Mouse (Mus musculus) megakaryocyte, embryonic 14.5 days (primary cell): ENCODE measurements around the gene Grin3b.

ENCODE experiments used
- FLI1 ChIP-seq: IDR thresholded peaks from 2 replicates; pipeline ENCODE4 v1.6.1; 2012; ENCODE audit warnings: low read length, inconsistent platforms, mixed read lengths
- GATA1 ChIP-seq: IDR thresholded peaks from 3 replicates; pipeline ENCODE4 v1.6.1; 2012; ENCODE audit warnings: mixed read lengths, low read length, inconsistent platforms, borderline replicate concordance

DNA sequence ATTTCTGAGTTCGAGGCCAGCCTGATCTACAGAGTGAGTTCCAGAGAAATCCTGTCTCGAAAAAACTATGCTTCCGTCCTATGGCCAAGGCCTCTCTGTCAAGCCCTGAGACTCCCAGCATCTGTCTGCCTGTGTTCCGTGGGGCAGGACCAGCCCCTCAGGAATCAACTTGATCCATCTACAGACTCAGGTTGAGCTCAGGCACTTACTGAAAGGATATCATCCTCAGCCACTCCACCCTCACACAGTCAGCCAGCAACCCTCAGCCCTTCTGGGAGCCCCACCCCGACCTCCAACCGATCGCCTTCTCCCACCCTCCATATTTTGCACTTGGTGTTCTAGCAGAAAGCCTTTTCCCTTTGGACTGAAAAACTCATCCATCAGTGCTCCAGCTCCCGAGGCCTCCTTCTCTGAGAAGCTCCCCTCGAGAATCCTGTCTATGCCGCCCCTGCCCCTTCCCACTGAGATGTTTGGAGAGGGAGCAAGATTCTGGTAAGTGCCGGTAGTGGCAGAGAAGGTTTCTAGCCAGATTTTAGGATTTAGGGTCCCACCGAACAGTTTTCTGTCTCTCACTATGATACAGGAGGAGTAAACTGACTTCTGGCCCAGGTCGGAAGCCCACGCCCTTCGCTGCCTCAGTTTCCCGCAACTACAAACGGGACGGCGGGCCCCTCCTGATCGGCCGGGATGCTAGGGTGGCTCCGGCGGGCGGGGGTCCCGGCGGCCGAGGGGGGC lies 17.4 kb downstream of the Grin3b start:
- TF ChIP-seq FLI1, result no peak
- no peak for TF ChIP-seq GATA1
